Mouse (Mus musculus): Measurements from ENCODE around the gene Nfatc4.

The Nfatc4 gene

DNA sequence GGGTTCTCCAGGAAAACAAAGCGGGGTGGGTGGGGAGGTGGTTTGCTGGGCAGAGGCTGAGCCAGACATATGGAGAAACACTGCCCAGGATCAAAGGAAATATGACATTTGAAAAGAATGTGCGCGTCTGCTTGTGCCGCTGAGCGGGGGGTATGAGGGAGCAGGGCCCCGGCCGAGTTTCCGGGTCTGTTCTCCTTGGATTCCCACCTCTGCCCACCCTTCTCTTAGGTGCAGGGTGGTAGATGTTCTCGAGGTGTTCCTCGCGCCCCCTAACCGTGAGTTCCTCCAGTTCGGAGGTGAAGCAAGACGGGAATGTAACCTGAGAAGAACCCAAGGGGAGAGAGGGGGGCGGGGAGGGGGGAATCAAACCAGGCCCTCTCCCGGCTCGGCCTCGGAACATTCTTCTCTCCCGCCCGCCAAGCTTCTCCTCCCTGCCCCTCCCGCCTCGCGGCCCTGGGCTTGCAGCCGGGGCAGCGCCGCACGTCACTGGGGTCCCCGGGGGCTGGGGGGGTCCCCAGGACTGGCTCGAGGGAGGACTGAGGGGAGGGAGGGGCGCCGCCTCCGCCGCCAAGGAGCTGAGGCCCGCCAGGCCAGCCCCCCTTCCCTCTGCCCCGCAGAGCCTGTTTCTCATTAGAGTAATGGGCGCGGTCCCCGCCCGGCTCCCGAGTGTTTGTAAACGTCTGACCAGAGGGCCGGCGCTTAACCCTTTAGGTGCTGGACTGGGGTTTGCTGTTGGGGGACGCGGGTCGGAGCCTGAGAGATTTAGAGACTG, at the start of gene Nfatc4:
Gene Nfatc4 (plus strand): TSS at position 154 of the 772 bp plus-strand sequence.
- no peak for TF ChIP-seq GATA4 (IDR thresholded peaks at IDR 0.05; ENCODE audit: insufficient replicate concordance, low read length)

DNA sequence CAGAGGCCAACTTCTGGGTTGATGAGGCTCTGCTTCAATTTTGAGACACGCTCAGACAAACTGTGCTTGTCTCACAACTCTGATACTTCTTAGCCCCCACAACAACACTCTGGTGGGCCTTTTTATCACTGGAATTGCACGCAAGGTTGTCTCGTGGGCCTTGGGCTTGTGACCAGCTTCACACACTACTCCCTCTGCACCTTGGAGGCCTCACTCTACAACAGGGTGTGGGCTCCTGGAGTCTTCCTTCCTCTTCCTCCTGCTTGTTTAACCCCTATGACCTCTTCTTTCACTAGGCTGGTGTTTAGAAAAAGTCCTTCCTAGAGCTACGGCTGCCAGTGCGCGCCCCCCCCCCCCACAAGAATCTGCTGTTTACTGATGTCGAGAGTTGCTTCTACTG, 46.2 kb upstream of the Nfatc4 start:
- TF ChIP-seq GATA4 (IDR thresholded peaks at IDR 0.05; ENCODE audit: insufficient replicate concordance, low read length) = no peak

DNA sequence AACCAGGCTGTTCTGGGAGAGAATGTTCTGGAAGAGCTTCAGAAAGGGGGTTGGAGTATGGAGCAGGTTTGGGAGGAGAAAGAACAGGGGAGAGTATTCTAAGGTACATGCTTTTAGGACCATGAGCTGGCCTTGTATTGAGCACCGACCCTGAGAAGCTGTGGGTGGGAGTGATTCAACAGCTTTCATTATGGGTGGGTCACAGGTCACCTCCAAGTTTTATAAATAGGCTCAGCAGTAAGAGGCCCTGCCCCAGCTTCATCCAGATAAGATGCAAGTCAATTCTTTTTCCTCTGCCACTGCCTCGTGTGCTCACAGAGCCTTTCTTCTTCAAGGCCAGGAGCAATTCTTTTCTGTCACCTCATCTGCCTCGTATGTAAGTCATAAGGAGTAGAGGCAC, 45.8 kb upstream of the Nfatc4 start:
- no peak for TF ChIP-seq GATA4 (IDR thresholded peaks at IDR 0.05; ENCODE audit: insufficient replicate concordance, low read length)

DNA sequence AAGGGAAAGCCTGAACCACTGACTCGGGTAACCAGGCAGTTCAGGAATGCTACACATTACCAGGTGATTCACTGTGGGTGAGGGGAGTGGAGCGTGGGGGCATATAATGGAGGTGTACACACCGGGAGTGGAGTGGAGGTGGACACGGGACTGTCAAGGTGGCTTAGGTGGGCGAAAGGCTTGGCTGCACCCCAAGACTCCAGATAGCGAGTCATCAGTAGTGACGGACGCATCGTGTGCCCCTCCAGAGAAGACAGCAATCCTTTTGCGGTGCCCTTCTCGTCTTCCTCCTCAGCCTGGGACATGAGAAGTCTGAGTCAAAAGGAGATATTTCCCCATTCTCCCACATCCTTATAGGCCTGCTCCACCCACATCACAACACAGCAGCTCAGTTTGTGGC, 45.1 kb upstream of the Nfatc4 start:
- no peak for TF ChIP-seq GATA4 (IDR thresholded peaks at IDR 0.05; ENCODE audit: insufficient replicate concordance, low read length)

DNA sequence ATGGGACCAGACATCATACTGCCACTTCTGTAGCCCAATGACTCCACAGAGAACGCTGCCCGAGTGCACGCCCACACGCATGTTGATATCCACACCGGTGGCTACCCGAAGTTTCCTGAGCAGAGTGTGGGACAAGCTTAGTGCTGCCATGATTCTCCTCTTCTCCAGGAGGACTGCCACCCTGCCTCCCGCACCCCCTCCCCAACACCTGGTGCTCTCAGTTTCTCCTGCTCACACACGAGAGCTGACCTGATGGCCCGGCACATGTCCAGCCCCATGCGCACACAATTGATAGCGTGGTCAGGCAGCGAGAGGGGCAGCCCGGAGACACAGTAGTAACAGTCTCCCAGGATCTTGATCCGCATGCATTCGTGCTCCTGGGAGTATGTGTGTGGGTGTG, 44.3 kb upstream of the Nfatc4 start:
- no peak for TF ChIP-seq GATA4 (IDR thresholded peaks at IDR 0.05; ENCODE audit: insufficient replicate concordance, low read length)

DNA sequence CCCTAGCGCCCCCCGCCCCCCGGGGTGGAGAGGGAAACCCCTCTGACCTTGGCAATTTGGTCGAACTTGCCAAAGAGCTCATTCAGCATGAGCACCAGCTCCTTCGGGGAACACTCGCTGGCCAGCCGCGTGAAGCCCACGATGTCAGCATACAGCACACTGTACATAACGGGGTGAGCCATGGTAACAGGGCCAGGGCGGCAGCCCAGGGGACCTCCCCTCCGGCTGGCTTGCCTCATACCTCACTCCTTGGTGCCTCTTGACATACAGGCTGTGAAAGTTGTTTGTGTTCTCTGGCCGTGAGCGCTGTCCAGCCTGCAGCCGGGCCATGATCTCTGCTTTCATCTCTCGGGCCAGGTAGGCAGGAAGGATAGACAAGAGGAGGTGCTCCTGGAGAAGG, 43.3 kb upstream of the Nfatc4 start:
- TF ChIP-seq GATA4 (IDR thresholded peaks at IDR 0.05; ENCODE audit: insufficient replicate concordance, low read length) = no peak

DNA sequence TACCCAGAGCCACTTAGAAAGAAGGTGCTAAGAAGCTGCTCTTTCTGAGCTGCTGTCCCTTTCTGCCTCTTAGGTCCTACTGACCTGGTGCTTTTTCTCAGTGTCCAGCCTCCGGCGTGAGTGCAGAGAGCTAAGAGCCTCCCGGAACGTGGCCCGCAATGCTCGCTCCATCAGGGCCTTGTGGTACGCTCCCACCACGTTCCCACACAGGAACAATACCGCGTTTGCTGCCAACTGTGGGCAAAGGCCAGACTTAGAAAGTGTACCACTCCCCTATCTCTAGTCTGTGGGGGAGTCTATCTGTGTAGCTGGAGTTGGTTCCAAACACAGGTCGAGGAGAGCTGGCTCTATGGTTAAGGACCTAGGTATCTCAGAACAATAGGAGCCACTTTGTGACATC, 42.2 kb upstream of the Nfatc4 start:
- no peak for TF ChIP-seq GATA4 (IDR thresholded peaks at IDR 0.05; ENCODE audit: insufficient replicate concordance, low read length)

DNA sequence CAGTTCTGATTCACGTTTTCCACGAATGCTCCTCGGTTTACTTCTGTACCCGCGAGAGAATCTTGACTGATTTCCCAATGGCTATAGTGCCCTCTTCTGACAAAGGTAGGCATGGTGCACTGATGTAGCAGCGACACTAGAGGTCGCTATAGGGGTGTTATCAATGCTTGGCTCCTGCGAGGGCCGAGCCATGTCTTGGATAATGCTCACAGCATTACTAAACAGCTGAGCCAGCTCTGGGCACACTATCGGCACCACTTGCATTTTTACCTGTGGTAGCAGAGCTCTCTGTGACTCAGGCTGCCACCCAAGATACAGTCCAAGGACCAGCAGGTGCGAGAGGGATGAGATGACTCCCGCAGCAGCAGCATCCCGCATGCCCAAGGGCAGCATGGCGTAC, 41.6 kb upstream of the Nfatc4 start:
- peak; percentile 80; the same call in 1 of the 2 replicates for TF ChIP-seq GATA4 (IDR thresholded peaks at IDR 0.05; ENCODE audit: insufficient replicate concordance, low read length)

DNA sequence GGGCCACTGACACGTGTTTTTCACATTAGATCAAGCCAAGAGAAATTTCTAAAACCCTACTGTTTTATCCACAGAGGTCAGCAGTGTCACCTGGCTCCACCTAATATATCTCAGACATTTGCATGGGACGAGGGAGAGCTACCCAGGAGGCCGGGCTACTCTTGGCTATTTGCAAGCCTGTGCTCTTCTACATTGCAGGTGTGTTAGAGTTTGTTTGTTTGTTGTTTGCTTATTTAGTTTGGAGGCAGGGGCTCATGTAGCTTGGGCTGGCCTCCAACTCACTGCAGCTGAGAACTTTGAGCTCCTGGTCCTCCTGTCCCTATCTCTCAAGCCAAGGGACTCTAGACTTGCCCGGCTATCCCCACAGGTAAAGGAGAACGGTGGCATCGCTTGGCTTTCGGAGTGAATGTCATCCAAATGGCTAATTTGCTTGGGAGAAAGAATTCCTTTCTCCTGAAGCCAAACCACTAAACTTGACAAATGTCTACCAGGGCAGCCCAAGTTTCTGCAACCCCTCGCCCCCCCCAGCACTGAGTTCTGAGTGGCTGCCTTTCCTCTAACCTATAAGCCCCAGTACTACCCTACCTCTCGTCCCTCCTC, 40.5 kb upstream of the Nfatc4 start:
- TF ChIP-seq GATA4 (IDR thresholded peaks at IDR 0.05; ENCODE audit: insufficient replicate concordance, low read length) = no peak

DNA sequence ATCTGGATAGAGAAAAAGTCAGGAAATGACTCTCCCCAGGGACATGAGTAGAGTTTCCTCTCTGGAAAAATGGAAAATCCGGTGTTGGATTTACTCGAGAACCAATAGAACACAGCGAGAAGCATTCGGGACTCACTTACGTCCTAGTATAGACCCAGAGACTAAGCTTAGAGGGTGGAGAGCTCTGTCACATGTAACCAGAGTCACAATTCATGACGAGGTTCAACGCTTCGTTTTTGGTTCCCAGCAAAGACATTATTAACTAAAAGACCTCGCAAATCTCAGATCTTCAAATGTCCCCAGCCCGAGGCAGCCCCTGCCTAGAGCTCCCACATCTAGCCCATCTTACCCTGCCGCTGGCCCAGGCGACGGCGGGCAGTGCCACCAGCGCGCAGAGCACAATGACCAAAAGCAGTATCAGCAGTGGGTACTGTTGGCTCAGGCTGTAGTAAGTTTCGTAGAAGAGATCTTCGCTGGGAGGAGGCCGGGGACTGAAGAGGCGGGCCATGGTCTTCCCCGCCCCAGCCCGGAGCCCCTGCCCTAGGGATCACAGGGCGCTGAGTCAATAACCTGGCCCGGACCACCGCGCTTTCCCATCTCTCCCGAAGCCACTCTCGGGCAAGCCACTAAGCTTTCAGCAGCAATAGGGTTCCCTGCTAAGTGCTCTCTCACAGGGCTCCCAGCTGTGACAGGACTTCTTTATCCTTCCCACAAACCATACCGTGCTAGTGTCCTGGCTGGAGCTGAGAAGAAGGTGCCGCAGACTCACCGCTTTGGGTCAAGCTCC, 39.6 kb upstream of the Nfatc4 start:
- TF ChIP-seq GATA4 (IDR thresholded peaks at IDR 0.05; ENCODE audit: insufficient replicate concordance, low read length) = no peak

DNA sequence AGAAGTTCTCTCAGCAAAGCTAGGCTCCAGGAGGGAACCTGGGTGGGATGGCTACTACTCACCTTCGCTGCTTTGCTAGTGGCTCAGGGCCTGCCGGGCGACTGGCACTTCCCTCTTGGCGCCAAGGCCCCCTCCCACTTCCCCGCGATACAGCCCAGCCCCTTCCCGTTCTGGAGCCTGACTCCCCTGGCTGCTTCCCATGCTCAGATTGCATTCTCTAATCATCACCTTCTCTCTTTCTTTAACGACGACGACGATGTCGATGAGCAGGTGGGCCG, 39.0 kb upstream of the Nfatc4 start, which contains the start of gene Adcy4:
Gene Adcy4 (minus strand): TSS at position 138 of the 278 bp plus-strand sequence.
- no peak for TF ChIP-seq GATA4 (IDR thresholded peaks at IDR 0.05; ENCODE audit: insufficient replicate concordance, low read length)

DNA sequence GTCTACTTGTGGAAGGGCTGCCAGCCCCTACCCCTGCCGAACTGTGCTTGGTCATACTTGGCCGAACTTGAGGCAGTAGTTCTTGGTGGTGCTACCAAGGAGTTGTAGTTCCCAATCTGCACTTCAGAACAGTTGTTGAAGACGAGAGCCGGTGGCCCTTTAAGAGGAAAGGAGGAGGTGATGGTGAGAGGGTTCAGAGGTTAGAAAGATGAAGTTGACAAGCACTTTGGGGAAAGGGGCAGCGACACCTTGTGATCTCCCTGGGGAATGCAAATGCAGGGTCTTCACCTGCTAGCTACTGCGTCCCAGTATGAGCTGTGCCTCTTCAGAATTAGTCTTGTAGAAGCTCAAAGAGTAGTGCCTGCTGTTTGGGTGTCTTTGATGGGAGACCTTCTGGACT, 37.7 kb upstream of the Nfatc4 start:
- TF ChIP-seq GATA4 (IDR thresholded peaks at IDR 0.05; ENCODE audit: insufficient replicate concordance, low read length) = no peak

DNA sequence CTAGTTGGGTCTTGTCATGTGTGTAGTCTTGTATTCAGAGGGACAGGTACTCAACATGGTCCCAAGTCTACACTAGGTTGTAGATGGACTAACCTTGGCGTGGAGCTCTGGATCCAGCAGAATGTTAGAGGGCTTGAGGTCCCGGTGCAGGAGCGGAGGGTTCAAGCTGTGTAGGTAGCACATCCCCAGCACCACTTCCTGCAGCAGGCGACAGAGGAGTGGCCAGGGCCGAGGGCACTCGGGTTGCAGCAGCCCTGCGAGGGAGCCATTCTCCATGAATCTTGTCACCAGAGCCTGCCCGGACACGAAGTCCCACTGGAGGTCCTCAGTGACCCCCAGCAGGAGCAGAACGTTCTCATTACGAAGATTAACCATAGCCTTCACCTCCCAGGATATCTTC, 35.2 kb upstream of the Nfatc4 start:
- TF ChIP-seq GATA4 (IDR thresholded peaks at IDR 0.05; ENCODE audit: insufficient replicate concordance, low read length) = no peak

DNA sequence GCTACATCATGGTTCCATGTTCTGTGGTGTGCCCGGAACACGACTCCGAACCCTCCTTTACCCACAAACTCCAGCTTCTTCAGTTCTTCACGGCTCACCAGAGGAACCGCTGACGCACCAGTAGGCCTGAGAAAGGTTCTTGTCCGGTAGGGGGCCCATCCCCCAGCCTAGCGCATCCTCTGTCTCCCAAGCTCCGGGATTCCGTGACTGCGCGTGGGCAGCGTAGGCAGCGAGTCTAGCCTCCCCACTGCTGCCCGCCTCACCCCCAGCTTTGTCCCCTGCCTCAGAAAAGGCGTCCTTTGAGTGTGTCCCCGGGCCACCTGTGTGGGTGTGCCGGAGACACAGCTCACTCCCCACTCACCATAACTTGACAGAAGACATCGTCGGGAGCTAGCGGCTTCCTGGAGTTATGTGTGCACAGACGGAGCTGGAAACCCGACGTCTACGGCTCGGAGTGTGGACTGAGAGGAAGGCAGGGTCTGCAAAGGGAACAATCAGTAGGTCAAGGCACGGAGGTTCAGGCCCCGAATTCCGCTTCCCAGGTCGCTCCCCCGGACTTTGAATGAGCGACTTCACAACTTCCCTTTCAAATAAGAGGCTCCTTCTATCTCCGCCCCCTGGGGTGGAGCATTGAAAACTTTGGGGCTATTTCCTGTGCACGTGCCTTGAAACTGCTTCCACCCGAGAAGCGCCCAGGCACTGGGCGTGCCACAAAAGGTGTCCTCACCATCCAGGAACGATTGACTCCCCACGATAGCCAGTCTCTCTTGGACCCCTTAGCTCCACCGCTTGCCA, 34.5 kb upstream of the Nfatc4 start, which contains the start of gene Ripk3:
Gene Ripk3 (minus strand): TSS at position 610 of the 795 bp plus-strand sequence.
- no peak for TF ChIP-seq GATA4 (IDR thresholded peaks at IDR 0.05; ENCODE audit: insufficient replicate concordance, low read length)

DNA sequence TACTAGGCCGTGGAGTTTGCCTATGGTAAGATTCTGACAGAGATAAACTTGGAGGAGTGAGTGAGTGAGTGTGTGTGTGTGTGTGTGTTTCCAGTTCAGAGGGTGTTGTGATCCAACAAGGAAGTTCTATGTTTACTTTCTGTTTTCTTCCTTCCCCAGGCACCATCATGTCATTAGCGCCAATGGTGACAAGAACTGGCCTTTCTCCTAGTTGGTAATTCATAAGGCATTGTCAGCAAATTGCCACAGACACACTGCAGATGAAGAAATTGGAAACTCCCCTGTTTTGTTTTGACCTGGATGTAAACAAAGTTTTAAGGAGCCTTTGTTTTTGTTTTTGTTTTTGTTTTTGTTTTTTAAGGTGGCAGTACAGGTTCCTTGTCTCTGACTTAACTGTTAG, 29.5 kb upstream of the Nfatc4 start:
- no peak for TF ChIP-seq GATA4 (IDR thresholded peaks at IDR 0.05; ENCODE audit: insufficient replicate concordance, low read length)

Data from liver, adult (tissue).